Mouse (Mus musculus) liver, embryonic 15.5 days (tissue): ENCODE data around the gene Kcnc1. TPM values are rescaled to one million over a fixed set of nuclear protein-coding genes. Genes with fewer than 3 reads are reported as not detected.

ENCODE experiments used
- ATAC-seq: fragments of 200-750 bp; cut with Nextera tagmentation; 2 replicates; pipeline ENCODE4 v1.8.0; 2017; ENCODE audit warnings: moderate number of reproducible peaks, mild to moderate bottlenecking, moderate library complexity; ENCODE audit not compliant: insufficient read depth
- H3K27ac ChIP-seq: fragments of 300-500 bp; sonication (generic); replicated peaks from 2 replicates; pipeline ENCODE4 v1.5.1; 2015; ENCODE audit warnings: mild to moderate bottlenecking, inconsistent platforms
- H3K27me3 ChIP-seq: fragments of 300-500 bp; sonication (generic); 2 replicates; pipeline ENCODE4 v1.6.1; 2015; ENCODE audit warnings: mild to moderate bottlenecking, inconsistent platforms
- H3K36me3 ChIP-seq: fragments of 300-500 bp; sonication (generic); replicated peaks from 2 replicates; pipeline ENCODE4 v1.6.1; 2015; ENCODE audit warnings: moderate library complexity, mild to moderate bottlenecking, inconsistent platforms
- H3K4me1 ChIP-seq: fragments of 300-500 bp; sonication (generic); replicated peaks from 2 replicates; pipeline ENCODE4 v1.6.1; 2015; ENCODE audit warnings: inconsistent platforms
- H3K4me2 ChIP-seq: fragments of 300-500 bp; sonication (generic); 2 replicates; pipeline ENCODE4 v1.6.1; 2015; ENCODE audit warnings: moderate library complexity, mild to moderate bottlenecking, inconsistent platforms
- H3K4me3 ChIP-seq: fragments of 300-500 bp; sonication (generic); replicated peaks from 2 replicates; pipeline ENCODE4 v1.5.1; 2015; ENCODE audit warnings: mild to moderate bottlenecking, inconsistent platforms
- H3K9ac ChIP-seq: fragments of 300-500 bp; sonication (generic); 2 replicates; pipeline ENCODE4 v1.6.1; 2015; ENCODE audit warnings: moderate library complexity, mild to moderate bottlenecking, inconsistent platforms
- H3K9me3 ChIP-seq: fragments of 300-500 bp; sonication (generic); replicated peaks from 2 replicates; pipeline ENCODE4 v1.6.1; 2016; ENCODE audit warnings: inconsistent platforms
- WGBS: fragments of 180-500 bp; shearing (Covaris S2); methylation state at CpG from one replicate; pipeline ENCODE4 v1.1.7; 2015; ENCODE audit warnings: mixed read lengths; ENCODE audit not compliant: insufficient replicate concordance; 5-methylcytosine and 5-hydroxymethylcytosine counted together
- polyA plus RNA-seq: library from polyadenylated mRNA; unstranded; fragments of >200 nt; fragmentation: Nextera tagmentation; extraction: Ambion mirVana; gene quantifications from 2 replicates; pipeline ENCODE4 v1.2.1, GENCODE M21; 2015

Kcnc1 gene
- polyA plus RNA-seq, 1 experiment from 2014 or later: not detected

DNA sequence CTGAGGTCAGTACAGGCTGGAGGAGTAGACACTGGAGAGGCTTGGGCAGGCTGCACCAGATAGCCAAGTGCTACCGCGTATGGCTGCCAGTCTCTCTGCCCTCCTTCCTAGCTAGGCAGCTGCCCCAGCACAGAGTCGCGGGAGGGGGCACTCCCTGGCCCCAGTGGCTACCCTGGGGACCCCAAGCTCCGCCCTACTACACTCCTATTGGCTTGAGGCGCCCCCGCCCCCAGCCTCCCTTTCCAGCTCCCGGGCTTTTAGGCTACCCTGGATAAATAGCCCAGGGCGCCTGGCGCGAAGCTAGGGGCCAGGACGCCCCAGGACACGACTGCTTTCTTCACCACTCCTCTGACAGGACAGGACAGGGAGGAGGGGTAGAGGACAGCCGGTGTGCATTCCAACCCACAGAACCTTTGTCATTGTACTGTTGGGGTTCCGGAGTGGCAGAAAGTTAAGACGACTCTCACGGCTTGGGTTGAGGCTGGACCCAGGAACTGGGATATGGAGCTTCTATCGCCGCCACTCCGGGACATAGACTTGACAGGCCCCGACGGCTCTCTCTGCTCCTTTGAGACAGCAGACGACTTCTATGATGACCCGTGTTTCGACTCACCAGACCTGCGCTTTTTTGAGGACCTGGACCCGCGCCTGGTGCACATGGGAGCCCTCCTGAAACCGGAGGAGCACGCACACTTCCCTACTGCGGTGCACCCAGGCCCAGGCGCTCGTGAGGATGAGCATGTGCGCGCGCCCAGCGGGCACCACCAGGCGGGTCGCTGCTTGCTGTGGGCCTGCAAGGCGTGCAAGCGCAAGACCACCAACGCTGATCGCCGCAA, 19.9 kb upstream of the Kcnc1 start, which contains the start of gene Myod1:
Myod1 (plus strand) TSS at position 303 of the 836 bp plus-strand sequence.
- no peak within 1 kb of the TSS for H3K4me2 ChIP-seq
- H3K27me3 ChIP-seq: peaks cover 59% of the 10 kb centered on the region

DNA sequence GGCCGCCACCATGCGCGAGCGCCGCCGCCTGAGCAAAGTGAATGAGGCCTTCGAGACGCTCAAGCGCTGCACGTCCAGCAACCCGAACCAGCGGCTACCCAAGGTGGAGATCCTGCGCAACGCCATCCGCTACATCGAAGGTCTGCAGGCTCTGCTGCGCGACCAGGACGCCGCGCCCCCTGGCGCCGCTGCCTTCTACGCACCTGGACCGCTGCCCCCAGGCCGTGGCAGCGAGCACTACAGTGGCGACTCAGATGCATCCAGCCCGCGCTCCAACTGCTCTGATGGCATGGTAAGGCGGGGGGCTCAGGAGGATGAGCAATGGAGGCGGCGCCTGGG, 19.3 kb upstream of the Kcnc1 start:
- H3K36me3 ChIP-seq: no peaks in the 10 kb centered on the region
- peaks cover 59% of the 10 kb centered on the region for H3K27me3 ChIP-seq
- H3K27ac ChIP-seq: no peak overlapping the region
- H3K9me3 ChIP-seq: no peaks in the 10 kb centered on the region
- H3K4me2 ChIP-seq: no peak overlapping the region
- WGBS: 1% methylated on average over 33 of the region's 33 CpGs
- no peak for ATAC-seq
- H3K4me1 ChIP-seq: no peaks in the 10 kb centered on the region
- no peak overlapping the region for H3K4me3 ChIP-seq
- H3K9ac ChIP-seq: no peak overlapping the region

More for the DNA sequence above, 19.9 kb upstream of the Kcnc1 start, which contains the start of gene Myod1:
- ATAC-seq: no peak
- no peak within 1 kb of the TSS for H3K27ac ChIP-seq
- H3K4me1 ChIP-seq: no peaks in the 10 kb centered on the region
- 6% methylated on average over 44 of the region's 44 CpGs for WGBS
- H3K9ac ChIP-seq: no peak within 1 kb of the TSS
- H3K9me3 ChIP-seq: no peaks in the 10 kb centered on the region
- H3K4me3 ChIP-seq: no peak within 1 kb of the TSS
- no peaks in the 10 kb centered on the region for H3K36me3 ChIP-seq

DNA sequence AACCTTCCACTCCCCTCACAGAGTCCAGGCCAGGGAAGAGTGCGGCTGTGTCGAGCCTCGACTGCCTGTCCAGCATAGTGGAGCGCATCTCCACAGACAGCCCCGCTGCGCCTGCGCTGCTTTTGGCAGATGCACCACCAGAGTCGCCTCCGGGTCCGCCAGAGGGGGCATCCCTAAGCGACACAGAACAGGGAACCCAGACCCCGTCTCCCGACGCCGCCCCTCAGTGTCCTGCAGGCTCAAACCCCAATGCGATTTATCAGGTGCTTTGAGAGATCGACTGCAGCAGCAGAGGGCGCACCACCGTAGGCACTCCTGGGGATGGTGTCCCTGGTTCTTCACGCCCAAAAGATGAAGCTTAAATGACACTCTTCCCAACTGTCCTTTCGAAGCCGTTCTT, 18.2 kb upstream of the Kcnc1 start:
- Histone ChIP-seq H3K27me3 (peaks cover 56% of the 10 kb centered on the region), H3K4me3 (no peak overlapping the region), H3K36me3 (no peaks in the 10 kb centered on the region), H3K4me2 (no peak overlapping the region), H3K27ac (no peak overlapping the region), H3K9me3 (no peaks in the 10 kb centered on the region), H3K9ac (no peak overlapping the region), H3K4me1 (no peaks in the 10 kb centered on the region)
- no peak for ATAC-seq
- WGBS: 5% methylated on average over 22 of the region's 22 CpGs

DNA sequence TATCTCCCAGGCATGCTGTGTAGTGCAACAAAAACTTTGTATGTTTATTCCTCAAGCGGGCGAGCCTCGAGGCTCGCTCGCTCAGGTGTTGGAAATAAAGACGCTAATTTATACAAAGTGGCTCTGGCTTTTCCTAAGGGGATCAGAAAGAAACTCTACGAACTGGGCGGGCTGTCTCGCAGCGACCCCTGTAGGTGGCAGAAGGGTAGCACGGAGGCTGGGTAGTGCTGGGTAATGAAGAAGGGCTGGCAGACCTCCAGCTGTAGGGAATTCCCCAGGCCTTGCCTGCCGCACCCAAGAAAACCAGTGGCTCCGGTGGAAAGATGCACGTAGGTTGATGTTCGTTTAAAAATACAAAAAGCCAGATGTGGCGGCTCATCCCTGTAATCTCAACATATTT, 17.3 kb upstream of the Kcnc1 start:
- ATAC-seq: no peak
- H3K27ac ChIP-seq: no peak overlapping the region
- H3K4me1 ChIP-seq: no peaks in the 10 kb centered on the region
- no peak overlapping the region for H3K4me3 ChIP-seq
- H3K9ac ChIP-seq: no peak overlapping the region
- H3K27me3 ChIP-seq: peaks cover 56% of the 10 kb centered on the region
- H3K36me3 ChIP-seq: no peaks in the 10 kb centered on the region
- H3K4me2 ChIP-seq: no peak overlapping the region
- 10% methylated on average over 16 of the region's 16 CpGs for WGBS
- H3K9me3 ChIP-seq: no peaks in the 10 kb centered on the region

DNA sequence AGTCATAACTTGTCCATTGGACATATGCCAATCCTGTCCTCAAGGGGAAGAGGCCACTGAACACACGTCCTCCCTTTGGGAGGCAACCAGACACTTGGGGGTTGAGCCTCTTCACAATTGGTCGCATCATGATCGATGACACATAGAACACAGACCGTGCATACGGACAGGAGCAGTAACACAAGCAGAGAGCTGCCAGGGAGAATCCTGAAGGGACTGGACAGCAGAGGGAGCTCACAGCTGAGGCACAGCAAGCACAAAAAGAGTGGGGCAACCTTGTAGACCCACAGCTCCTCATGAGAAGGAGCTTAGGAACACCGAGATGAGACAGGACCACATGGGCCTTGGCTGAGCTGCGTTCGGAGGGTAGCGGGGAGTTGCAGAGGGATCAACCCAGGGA, 15.7 kb upstream of the Kcnc1 start:
- H3K27ac ChIP-seq: no peak overlapping the region
- H3K36me3 ChIP-seq: no peaks in the 10 kb centered on the region
- H3K9ac ChIP-seq: no peak overlapping the region
- 60% methylated on average over 9 of the region's 9 CpGs for WGBS
- H3K4me1 ChIP-seq: no peaks in the 10 kb centered on the region
- no peak overlapping the region for H3K4me2 ChIP-seq
- peaks cover 46% of the 10 kb centered on the region for H3K27me3 ChIP-seq
- H3K4me3 ChIP-seq: no peak overlapping the region
- ATAC-seq: no peak
- H3K9me3 ChIP-seq: no peaks in the 10 kb centered on the region

DNA sequence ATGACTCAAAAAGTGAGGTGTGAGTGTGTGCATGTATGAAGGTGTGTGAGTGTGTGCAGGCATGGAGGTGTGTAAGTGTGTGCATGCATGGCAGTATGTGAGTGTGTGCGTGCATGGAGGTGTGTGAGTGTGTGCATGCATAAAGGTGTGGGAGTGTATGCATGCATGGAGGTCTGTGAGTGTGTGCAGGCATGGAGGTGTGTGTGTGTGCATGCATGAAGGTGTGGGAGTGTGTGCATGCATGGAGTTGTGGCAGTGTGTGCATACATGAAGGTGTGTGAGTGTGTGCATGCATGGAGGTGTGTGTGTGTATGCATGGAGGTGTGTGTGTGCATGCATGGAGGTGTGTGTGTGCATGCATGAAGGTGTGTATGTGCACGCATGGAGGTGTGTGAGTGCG, 8.9 kb upstream of the Kcnc1 start:
- Histone ChIP-seq H3K4me3 (no peak overlapping the region), H3K4me1 (no peaks in the 10 kb centered on the region), H3K27ac (no peak overlapping the region), H3K36me3 (no peaks in the 10 kb centered on the region), H3K9me3 (no peaks in the 10 kb centered on the region), H3K27me3 (no peaks in the 10 kb centered on the region), H3K4me2 (no peak overlapping the region), H3K9ac (no peak overlapping the region)
- ATAC-seq: no peak
- 57% methylated on average over 3 of the region's 3 CpGs for WGBS

DNA sequence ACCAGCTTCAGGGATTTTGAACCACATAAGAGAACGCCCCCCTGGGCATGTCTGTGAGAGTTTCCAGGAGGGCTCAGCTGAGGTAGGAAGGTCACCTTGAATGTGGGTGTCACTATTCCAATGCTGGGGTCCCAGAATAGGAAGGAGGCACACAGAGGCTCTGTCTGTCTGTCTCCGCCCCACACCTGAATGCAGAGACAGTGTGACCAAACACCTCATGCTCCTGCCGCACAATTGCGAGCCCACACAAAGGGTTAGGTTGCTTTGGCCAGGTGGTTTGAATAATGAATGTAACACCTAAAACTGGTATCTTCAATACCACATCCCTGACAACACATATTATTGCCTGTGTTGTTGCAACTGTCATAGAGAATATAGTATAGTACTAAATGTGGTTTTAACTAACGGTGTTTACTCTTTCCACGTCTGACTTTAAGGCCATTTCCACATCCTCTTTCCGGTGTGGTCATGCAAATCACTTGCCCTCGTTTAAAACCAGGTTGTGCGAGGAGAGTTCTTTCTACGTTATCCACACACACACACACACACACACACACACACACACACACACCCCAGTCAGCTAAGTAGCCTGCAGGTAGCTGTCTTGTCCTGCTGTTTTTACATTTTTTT, 6.7 kb upstream of the Kcnc1 start:
- WGBS: 37% methylated on average over 10 of the region's 10 CpGs
- Histone ChIP-seq H3K4me1 (no peaks in the 10 kb centered on the region), H3K27me3 (peaks cover 18% of the 10 kb centered on the region), H3K4me3 (no peak overlapping the region), H3K9ac (no peak overlapping the region), H3K9me3 (no peaks in the 10 kb centered on the region), H3K36me3 (no peaks in the 10 kb centered on the region), H3K27ac (no peak overlapping the region), H3K4me2 (no peak overlapping the region)
- ATAC-seq: no peak

DNA sequence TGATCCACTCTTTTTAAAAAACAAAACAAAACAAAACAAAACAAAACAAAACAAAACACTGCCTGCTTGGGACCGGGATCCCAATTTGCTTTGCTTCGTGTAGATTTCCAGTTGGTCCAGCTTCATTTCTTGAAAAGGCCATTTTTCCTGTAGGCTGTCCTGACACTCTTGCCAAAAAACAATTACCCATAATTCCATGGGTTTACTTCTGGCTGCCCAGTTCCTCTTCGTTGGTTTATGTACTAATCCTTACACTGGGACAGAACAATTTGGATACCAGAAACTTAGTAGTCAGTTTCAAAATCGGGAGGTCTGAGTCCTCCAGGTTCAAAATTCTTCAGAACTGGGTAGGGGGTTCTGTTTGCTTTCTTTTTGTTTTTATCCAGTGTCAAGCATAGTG, 6.1 kb upstream of the Kcnc1 start:
- H3K27ac ChIP-seq: no peak overlapping the region
- no peaks in the 10 kb centered on the region for H3K4me1 ChIP-seq
- H3K36me3 ChIP-seq: no peaks in the 10 kb centered on the region
- H3K4me2 ChIP-seq: no peak overlapping the region
- no peak for ATAC-seq
- peaks cover 24% of the 10 kb centered on the region for H3K27me3 ChIP-seq
- no peaks in the 10 kb centered on the region for H3K9me3 ChIP-seq
- no peak overlapping the region for H3K4me3 ChIP-seq
- 40% methylated on average over 4 of the region's 4 CpGs for WGBS
- no peak overlapping the region for H3K9ac ChIP-seq

DNA sequence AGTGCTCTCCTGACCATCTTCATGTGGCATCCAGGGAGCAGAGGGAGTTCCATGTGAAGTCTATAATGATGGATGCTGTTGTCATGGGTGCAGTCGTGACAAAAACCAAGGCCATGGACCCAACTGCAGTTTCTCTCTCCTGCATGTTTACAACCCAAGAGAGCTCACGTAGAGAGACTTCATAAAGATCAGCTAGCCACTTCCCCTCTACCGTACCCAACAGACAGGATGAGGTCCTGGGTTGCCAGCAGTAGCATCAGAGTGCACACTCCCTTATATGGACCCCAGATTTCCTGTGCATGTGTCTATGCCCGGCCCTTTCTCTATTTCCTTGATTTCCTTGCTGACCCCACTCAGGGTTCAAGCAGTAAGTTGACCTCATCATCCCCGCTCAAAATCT, 4.6 kb upstream of the Kcnc1 start:
- WGBS: 18% methylated on average over 5 of the region's 5 CpGs
- Histone ChIP-seq H3K27ac (no peak overlapping the region), H3K9ac (no peak overlapping the region), H3K36me3 (no peaks in the 10 kb centered on the region), H3K4me3 (no peak overlapping the region), H3K4me2 (no peak overlapping the region), H3K27me3 (peaks cover 39% of the 10 kb centered on the region), H3K9me3 (no peaks in the 10 kb centered on the region), H3K4me1 (peaks cover 6% of the 10 kb centered on the region)
- ATAC-seq: no peak

DNA sequence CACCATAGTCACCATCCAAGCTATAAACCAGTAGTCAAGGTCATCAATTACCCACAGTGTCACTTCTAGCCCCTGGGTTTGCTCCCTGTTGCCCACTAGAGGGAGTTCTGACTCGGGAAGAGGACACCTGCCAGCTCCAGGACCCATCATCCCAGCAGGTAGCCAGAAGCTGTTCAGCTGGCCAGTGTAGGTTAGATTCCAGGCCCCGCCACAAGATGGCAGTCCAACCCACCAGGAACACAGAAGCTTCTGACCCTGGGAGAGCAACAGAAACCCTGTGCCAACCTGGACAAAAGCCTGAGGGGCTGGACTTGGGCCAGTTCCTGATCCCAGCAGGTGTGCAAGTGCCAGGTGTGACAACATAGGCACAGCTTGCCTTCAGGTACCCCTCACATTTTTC, 3.2 kb upstream of the Kcnc1 start:
- no peak for ATAC-seq
- Histone ChIP-seq H3K27ac (no peak overlapping the region), H3K9me3 (no peaks in the 10 kb centered on the region), H3K4me1 (peaks cover 6% of the 10 kb centered on the region), H3K36me3 (no peaks in the 10 kb centered on the region), H3K9ac (no peak overlapping the region), H3K27me3 (peaks cover 53% of the 10 kb centered on the region), H3K4me2 (no peak overlapping the region), H3K4me3 (no peak overlapping the region)
- 0% methylated on average over 2 of the region's 2 CpGs for WGBS

DNA sequence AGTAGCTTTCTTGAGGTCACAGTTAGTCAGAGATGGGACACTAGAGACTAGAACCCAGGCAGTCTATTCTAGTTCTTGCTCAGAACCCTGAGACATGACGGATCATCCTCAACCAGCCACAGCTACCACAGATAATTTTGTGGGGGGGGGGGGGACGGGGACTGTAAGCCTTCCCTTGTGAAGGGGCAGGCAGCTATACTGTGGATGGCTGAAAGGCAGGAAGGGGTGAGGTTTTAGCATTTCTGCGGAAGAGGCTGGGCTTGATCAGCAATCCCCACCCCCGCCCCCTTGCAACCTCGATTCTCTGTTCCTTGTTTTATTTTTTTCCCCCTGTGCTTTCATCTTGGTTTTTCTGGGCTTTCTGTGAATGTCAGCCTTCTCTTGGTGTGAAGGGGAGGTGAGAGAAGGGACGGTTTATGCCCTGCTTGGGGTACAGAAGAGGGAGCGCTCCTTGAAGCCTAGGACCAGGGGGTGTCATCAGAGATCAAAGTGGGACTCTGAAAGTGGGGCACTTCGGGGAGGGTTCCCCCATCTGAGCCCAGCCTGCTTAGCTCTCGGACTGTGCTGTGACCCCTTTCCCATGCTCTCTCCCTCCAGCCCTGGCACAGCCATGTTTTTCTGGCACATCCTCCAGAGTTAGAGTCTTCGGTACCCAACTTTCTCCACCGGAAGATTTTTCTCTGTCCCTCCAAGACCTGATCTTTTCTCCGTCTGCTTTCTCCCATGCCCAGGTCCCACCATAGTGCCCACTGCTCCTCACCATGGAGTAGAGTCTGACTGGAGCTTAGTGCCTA, 2.4 kb upstream of the Kcnc1 start:
- no peak overlapping the region for H3K4me3 ChIP-seq
- no peak overlapping the region for H3K4me2 ChIP-seq
- no peak overlapping the region for H3K9ac ChIP-seq
- no peak for ATAC-seq
- H3K36me3 ChIP-seq: no peaks in the 10 kb centered on the region
- H3K9me3 ChIP-seq: no peaks in the 10 kb centered on the region
- no peak overlapping the region for H3K27ac ChIP-seq
- peaks cover 61% of the 10 kb centered on the region for H3K27me3 ChIP-seq
- peaks cover 6% of the 10 kb centered on the region for H3K4me1 ChIP-seq
- 15% methylated on average over 12 of the region's 12 CpGs for WGBS
